Mouse (Mus musculus): ENCODE data around the gene Lsp1. TPM values are rescaled to one million over a fixed set of nuclear protein-coding genes. Genes with fewer than 3 reads are reported as not detected.

Gene Lsp1
- polyA plus RNA-seq, 1 experiment, result 298 TPM

- no peaks in the 10 kb centered on the region for H3K36me3 ChIP-seq (ENCODE audit: control insufficient read depth, insufficient read depth)
- H3ac ChIP-seq (ENCODE audit: control insufficient read depth, insufficient read length), result no peak overlapping the region
- no peak for TF ChIP-seq POLR2AphosphoS2 (IDR thresholded peaks at IDR 0.05; ENCODE audit: insufficient read length, low read depth)
- no peak for TF ChIP-seq USF1 (IDR thresholded peaks at IDR 0.05; ENCODE audit: low read depth)
- no peak for TF ChIP-seq E2F4 (IDR thresholded peaks at IDR 0.05; ENCODE audit: insufficient read depth)
- no peak for TF ChIP-seq MYOG (IDR thresholded peaks at IDR 0.05; ENCODE audit: control insufficient read depth in 1 of 3, insufficient read depth in 1 of 3, insufficient read length in 2 of 3, low read depth in 2 of 3)
- TF ChIP-seq POLR2A (IDR thresholded peaks at IDR 0.05; ENCODE audit: insufficient read length, low read depth), result no peak
- no peak for TF ChIP-seq TCF3 (IDR thresholded peaks at IDR 0.05; ENCODE audit: insufficient read length, low read depth)
- H3K27me3 ChIP-seq (ENCODE audit: control insufficient read depth, insufficient read depth, insufficient read length), result no peaks in the 10 kb centered on the region
- no peak overlapping the region for H3K4me3 ChIP-seq
- H3K79me2 ChIP-seq (ENCODE audit: control insufficient read depth, insufficient read depth), result no peaks in the 10 kb centered on the region
- no peak overlapping the region for H3K4me2 ChIP-seq (ENCODE audit: low read depth)
These were observed 11.5 kb upstream of the Lsp1 start for GRCm38 (mm10) chr7:142449038-142449617.

GRCm38 (mm10) chr7:142454706-142455105 lies 5.9 kb upstream of the Lsp1 start:
- Histone ChIP-seq H3K4me3 (no peak overlapping the region), H3K4me2 (ENCODE audit: low read depth) (no peak overlapping the region)

GRCm38 (mm10) chr7:142455251-142455650 lies 5.4 kb upstream of the Lsp1 start:
- no peak for TF ChIP-seq E2F4 (IDR thresholded peaks at IDR 0.05; ENCODE audit: insufficient read depth)
- no peak for TF ChIP-seq POLR2A (IDR thresholded peaks at IDR 0.05; ENCODE audit: insufficient read length, low read depth)
- no peak for TF ChIP-seq CEBPB (IDR thresholded peaks at IDR 0.05; ENCODE audit: insufficient read depth, poor library complexity, severe bottlenecking)
- TF ChIP-seq REST (IDR thresholded peaks at IDR 0.05; ENCODE audit: insufficient read depth, insufficient read length), result no peak
- no peak for TF ChIP-seq TCF3 (IDR thresholded peaks at IDR 0.05; ENCODE audit: insufficient read length, low read depth)
- TF ChIP-seq MYOD1 (IDR thresholded peaks at IDR 0.05; ENCODE audit: control insufficient read depth in 1 of 3, insufficient read length in 2 of 3, low read depth in 2 of 3), result no peak
- TF ChIP-seq SRF (IDR thresholded peaks at IDR 0.05; ENCODE audit: control insufficient read depth, insufficient read length, low read depth), result no peak
- no peak for TF ChIP-seq MAX (IDR thresholded peaks at IDR 0.05; ENCODE audit: low read depth)
- TF ChIP-seq TCF12 (IDR thresholded peaks at IDR 0.05; ENCODE audit: insufficient read depth, poor library complexity, severe bottlenecking), result no peak
- no peak for TF ChIP-seq USF1 (IDR thresholded peaks at IDR 0.05; ENCODE audit: low read depth)
- TF ChIP-seq POLR2AphosphoS2 (IDR thresholded peaks at IDR 0.05; ENCODE audit: insufficient read length, low read depth), result no peak
- no peak for TF ChIP-seq MYOG (IDR thresholded peaks at IDR 0.05; ENCODE audit: control insufficient read depth in 1 of 3, insufficient read depth in 1 of 3, insufficient read length in 2 of 3, low read depth in 2 of 3)
- H3K27me3 ChIP-seq (ENCODE audit: control insufficient read depth, insufficient read depth, insufficient read length), result no peaks in the 10 kb centered on the region
- no peaks in the 10 kb centered on the region for H3K36me3 ChIP-seq (ENCODE audit: control insufficient read depth, insufficient read depth)
- H3ac ChIP-seq (ENCODE audit: control insufficient read depth, insufficient read length), result no peak overlapping the region
- H3K4me3 ChIP-seq, result no peak overlapping the region
- H3K79me2 ChIP-seq (ENCODE audit: control insufficient read depth, insufficient read depth), result no peaks in the 10 kb centered on the region
- H3K4me2 ChIP-seq (ENCODE audit: low read depth), result no peak overlapping the region

More at GRCm38 (mm10) chr7:142454706-142455105, 5.9 kb upstream of the Lsp1 start:
- Histone ChIP-seq H3K36me3 (ENCODE audit: control insufficient read depth, insufficient read depth) (no peaks in the 10 kb centered on the region), H3K79me2 (ENCODE audit: control insufficient read depth, insufficient read depth) (no peaks in the 10 kb centered on the region), H3K27me3 (ENCODE audit: control insufficient read depth, insufficient read depth, insufficient read length) (no peaks in the 10 kb centered on the region), H3ac (ENCODE audit: control insufficient read depth, insufficient read length) (no peak overlapping the region)
- no peak for TF ChIP-seq USF1 (IDR thresholded peaks at IDR 0.05; ENCODE audit: low read depth)
- TF ChIP-seq SRF (IDR thresholded peaks at IDR 0.05; ENCODE audit: control insufficient read depth, insufficient read length, low read depth), result no peak
- TF ChIP-seq POLR2A (IDR thresholded peaks at IDR 0.05; ENCODE audit: insufficient read length, low read depth), result no peak
- TF ChIP-seq CEBPB (IDR thresholded peaks at IDR 0.05; ENCODE audit: insufficient read depth, poor library complexity, severe bottlenecking), result no peak
- TF ChIP-seq TCF3 (IDR thresholded peaks at IDR 0.05; ENCODE audit: insufficient read length, low read depth), result no peak
- TF ChIP-seq MYOD1 (IDR thresholded peaks at IDR 0.05; ENCODE audit: control insufficient read depth in 1 of 3, insufficient read length in 2 of 3, low read depth in 2 of 3), result no peak
- TF ChIP-seq TCF12 (IDR thresholded peaks at IDR 0.05; ENCODE audit: insufficient read depth, poor library complexity, severe bottlenecking), result no peak
- TF ChIP-seq E2F4 (IDR thresholded peaks at IDR 0.05; ENCODE audit: insufficient read depth), result no peak
- TF ChIP-seq MYOG (IDR thresholded peaks at IDR 0.05; ENCODE audit: control insufficient read depth in 1 of 3, insufficient read depth in 1 of 3, insufficient read length in 2 of 3, low read depth in 2 of 3), result no peak
- no peak for TF ChIP-seq POLR2AphosphoS2 (IDR thresholded peaks at IDR 0.05; ENCODE audit: insufficient read length, low read depth)
- no peak for TF ChIP-seq MAX (IDR thresholded peaks at IDR 0.05; ENCODE audit: low read depth)
- TF ChIP-seq REST (IDR thresholded peaks at IDR 0.05; ENCODE audit: insufficient read depth, insufficient read length), result no peak

- Histone ChIP-seq H3K36me3 (ENCODE audit: control insufficient read depth, insufficient read depth) (no peaks in the 10 kb centered on the region), H3K4me2 (ENCODE audit: low read depth) (no peak overlapping the region), H3K27me3 (ENCODE audit: control insufficient read depth, insufficient read depth, insufficient read length) (no peaks in the 10 kb centered on the region), H3K79me2 (ENCODE audit: control insufficient read depth, insufficient read depth) (no peaks in the 10 kb centered on the region), H3K4me3 (no peak overlapping the region), H3ac (ENCODE audit: control insufficient read depth, insufficient read length) (no peak overlapping the region)
- TF ChIP-seq POLR2A (IDR thresholded peaks at IDR 0.05; ENCODE audit: insufficient read length, low read depth), result no peak
- no peak for TF ChIP-seq MAX (IDR thresholded peaks at IDR 0.05; ENCODE audit: low read depth)
- no peak for TF ChIP-seq MYOG (IDR thresholded peaks at IDR 0.05; ENCODE audit: control insufficient read depth in 1 of 3, insufficient read depth in 1 of 3, insufficient read length in 2 of 3, low read depth in 2 of 3)
- TF ChIP-seq TCF3 (IDR thresholded peaks at IDR 0.05; ENCODE audit: insufficient read length, low read depth), result no peak
- TF ChIP-seq REST (IDR thresholded peaks at IDR 0.05; ENCODE audit: insufficient read depth, insufficient read length), result no peak
- no peak for TF ChIP-seq TCF12 (IDR thresholded peaks at IDR 0.05; ENCODE audit: insufficient read depth, poor library complexity, severe bottlenecking)
- no peak for TF ChIP-seq E2F4 (IDR thresholded peaks at IDR 0.05; ENCODE audit: insufficient read depth)
- TF ChIP-seq SRF (IDR thresholded peaks at IDR 0.05; ENCODE audit: control insufficient read depth, insufficient read length, low read depth), result no peak
- no peak for TF ChIP-seq POLR2AphosphoS2 (IDR thresholded peaks at IDR 0.05; ENCODE audit: insufficient read length, low read depth)
- no peak for TF ChIP-seq CEBPB (IDR thresholded peaks at IDR 0.05; ENCODE audit: insufficient read depth, poor library complexity, severe bottlenecking)
- no peak for TF ChIP-seq USF1 (IDR thresholded peaks at IDR 0.05; ENCODE audit: low read depth)
- TF ChIP-seq MYOD1 (IDR thresholded peaks at IDR 0.05; ENCODE audit: control insufficient read depth in 1 of 3, insufficient read length in 2 of 3, low read depth in 2 of 3), result no peak
These were observed 3.8 kb upstream of the Lsp1 start for GRCm38 (mm10) chr7:142456806-142457205.

All from myocyte (in vitro differentiated cells).